Mouse (Mus musculus) lung, postnatal 0 days (tissue): ENCODE results near the gene Rbm4.

Experiments used
- CTCF ChIP-seq: IDR thresholded peaks from 2 replicates; pipeline ENCODE4 v1.5.1; 2016; ENCODE audit warnings: antibody characterized with exemption, mild to moderate bottlenecking
- EP300 ChIP-seq: IDR thresholded peaks from 2 replicates; pipeline ENCODE4 v1.6.1; 2016; ENCODE audit warnings: antibody characterized with exemption, mild to moderate bottlenecking, control low read depth

GRCm38 (mm10) chr19:4793831-4794422, at the start of gene Rbm4:
- TF ChIP-seq CTCF (no peak), EP300 (no peak)
